Mouse (Mus musculus): Measurements from ENCODE around the gene Wdfy1.

DNA sequence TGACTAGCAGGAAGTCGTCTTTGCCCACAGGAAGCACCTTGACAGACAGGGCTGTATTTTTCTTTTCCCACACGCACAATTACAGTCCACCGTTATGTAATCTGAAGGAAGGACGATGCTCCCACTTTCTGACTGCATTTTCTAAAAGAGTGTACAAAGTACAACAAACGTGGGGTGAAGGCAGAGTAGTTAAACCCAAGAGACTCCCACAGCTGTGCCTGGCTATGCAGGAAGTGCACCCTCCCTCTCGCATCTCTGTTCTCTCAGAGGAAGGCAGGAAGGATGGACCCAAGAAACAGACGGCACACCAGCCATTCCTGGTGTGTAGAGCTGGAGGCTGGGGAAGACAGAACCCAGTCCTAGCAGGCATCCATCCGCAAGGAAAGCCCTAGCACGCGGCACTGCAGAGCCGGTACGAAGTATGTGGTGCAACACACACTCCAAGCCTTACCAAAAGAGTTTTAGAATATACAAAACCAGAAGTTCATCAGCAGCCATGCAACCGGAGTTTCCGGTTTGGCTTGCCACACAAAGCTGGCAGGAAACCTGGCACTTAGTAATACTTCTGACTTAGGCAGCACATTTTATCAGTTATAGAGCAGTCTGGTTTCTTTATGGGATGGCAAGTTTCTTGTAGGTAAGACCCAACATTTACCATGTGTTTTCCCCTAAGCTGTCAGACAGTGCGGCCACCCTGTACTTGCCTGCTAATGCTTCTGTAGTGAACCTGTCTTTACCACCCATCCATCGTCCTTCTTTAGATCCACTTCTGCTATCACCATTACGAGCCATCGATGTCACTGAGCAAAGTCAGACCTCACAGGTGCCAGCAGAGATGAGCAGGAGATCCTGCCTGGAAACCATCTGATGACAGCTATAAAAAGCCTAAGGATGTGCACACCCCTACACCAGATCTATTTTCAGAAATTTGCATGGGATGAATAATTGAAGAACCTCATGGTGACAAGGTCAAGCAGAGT is 64.5 kb downstream of the Wdfy1 start:
- TF ChIP-seq POLR2A (IDR thresholded peaks at IDR 0.05; ENCODE audit: insufficient read depth, low read depth, low read length) (no peak), CTCF (IDR thresholded peaks at IDR 0.05; ENCODE audit: insufficient read depth, low read depth, low read length) (no peak)
